Mouse (Mus musculus) hematopoietic stem cell, adult 5-6 weeks (primary cell): ENCODE results near the gene Mapk7. TPM values are rescaled to one million over a fixed set of nuclear protein-coding genes. Genes with fewer than 3 reads are reported as not detected.
A peak's percentile ranks its signal among the peaks of the same experiment; 100 is the strongest.

Experiments used
- ATAC-seq, 2 experiments: fragments of 125-278 bp in 1 of 2; replicated peaks in 1 of 2; 2 replicates each; pipeline ENCODE4 v1.8.0; 2016 to 2017; ENCODE audit warnings: inconsistent platforms in 2 of 2, mild to moderate bottlenecking in 2 of 2, moderate number of reproducible peaks in 2 of 2, low read depth in 1 of 2, moderate TSS enrichment in 1 of 2; ENCODE audit not compliant: low FRiP score in 2 of 2, poor library complexity in 2 of 2, severe bottlenecking in 2 of 2, insufficient read depth in 1 of 2, low TSS enrichment in 1 of 2
- total RNA-seq: library from RNA; stranded (forward); fragments of 172-1452, 232-1000 nt; gene quantifications from 2 replicates; pipeline ENCODE4 v1.2.3, GENCODE M21; 2017

Mapk7 gene
- total RNA-seq, 1 experiment from 2014 or later = 4.2 TPM

DNA sequence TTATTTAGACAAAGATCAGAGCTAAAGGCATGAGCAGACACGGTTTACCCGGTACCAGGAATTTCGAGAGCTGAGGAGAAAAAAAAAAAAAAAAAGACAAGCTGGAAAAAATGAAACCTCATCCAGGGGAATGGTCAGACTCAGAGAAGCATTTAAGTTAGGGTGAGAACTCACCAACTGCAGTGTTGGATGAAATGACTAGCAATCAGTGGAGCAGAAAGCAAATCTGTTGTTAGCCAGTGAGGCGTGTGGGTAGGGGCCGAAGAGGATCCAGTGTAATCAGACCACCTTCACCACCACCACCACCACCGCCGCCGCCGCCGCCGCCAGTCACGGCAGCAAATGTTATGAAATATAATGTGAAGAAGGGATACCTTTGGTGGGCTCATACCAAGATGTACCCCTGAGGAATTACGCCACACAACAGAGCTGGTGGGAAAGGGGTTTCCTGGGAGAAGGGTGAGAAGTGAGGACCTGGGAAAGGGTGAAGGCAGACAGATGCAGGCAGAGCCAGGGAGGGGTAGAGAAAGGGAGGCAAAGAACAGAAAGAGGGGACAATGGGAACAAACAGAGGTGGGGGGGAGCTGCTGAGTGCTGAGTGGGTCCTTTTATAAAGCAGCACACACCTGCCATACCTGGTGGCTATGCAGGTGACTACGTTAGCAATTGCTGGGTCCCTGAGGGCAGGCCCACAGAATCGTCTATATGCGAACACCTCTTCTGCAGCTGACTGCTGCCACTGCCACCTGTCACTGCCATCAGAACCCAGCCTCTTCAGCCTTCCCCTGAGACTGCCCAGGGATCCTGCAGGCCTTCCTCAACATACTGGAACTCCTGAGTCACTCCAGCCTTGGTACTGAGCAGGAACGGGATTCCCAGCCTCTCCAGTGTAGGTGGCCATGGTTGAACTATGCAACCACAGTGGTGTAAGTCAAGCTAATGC is 16.4 kb downstream of the Mapk7 start:
- ATAC-seq = no peak

DNA sequence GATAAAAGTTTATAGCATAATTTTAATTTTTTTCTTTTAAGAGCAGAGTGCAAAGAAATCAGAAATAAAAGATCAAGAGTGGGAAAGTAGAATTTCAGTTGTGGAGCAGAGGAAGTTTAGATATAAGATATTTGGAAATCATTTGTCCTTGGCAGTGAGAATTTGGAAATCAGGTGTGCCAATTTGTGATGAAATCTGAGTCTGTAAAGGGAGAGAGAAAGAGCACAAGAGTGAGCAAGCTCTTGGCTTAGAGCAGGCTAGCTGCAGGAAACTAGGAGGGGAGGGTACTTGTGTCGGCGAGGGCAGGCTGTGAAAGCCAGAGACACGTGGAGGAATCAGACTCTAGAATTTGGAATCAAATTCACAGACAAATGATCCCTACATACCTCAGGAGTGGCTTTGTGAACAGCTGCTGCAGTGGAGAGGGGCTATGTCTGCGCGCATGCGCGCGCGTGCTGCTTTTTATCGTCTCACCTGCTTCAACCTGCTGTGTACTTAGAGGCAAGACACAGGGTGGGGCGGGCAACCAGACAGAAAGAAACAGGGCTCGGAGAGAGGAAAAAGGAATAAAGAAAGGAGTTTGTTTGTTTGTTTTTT is 17.3 kb downstream of the Mapk7 start:
- ATAC-seq = no peak

DNA sequence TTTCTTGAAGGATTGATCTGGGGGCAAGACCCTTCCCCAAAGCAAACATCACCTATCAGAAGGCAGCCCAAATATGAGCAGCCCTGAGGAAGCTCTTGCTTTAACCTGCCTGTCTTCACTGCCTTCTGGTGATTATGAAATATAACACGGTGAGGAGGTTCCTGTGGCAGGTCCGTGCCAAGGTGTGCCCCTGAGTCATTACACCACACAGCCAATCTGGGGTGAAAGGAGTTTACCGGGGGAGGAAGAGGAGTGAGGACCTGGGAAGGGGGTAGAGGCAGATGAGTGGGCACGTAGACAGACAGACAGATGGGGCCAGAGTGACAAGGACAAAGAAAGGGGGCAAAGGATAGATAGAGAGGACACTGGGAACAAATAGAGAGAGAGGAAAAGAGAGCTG is 20.6 kb downstream of the Mapk7 start:
- peak in 1 of 2 experiments; percentile 34; a peak in 1 of 4 replicates for ATAC-seq

DNA sequence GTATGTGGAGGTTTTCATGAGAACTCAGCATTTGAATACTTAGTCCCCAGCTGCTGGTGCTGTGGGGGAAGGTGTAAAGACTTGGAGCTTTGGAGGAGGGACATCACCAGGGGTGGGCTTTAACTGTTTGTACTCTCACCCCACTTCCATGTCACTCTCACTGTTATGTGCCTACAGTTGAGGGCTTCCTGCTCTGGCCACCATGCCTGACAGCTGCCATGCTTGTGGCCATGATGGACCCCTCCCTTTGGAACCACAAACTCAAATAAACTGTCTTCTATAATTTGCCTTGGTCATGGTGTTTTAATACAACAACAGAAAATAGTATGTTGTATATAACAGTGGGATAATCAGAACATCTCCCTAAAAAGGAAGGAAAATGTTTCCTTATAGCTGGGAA is 23.3 kb downstream of the Mapk7 start:
- no peak for ATAC-seq

DNA sequence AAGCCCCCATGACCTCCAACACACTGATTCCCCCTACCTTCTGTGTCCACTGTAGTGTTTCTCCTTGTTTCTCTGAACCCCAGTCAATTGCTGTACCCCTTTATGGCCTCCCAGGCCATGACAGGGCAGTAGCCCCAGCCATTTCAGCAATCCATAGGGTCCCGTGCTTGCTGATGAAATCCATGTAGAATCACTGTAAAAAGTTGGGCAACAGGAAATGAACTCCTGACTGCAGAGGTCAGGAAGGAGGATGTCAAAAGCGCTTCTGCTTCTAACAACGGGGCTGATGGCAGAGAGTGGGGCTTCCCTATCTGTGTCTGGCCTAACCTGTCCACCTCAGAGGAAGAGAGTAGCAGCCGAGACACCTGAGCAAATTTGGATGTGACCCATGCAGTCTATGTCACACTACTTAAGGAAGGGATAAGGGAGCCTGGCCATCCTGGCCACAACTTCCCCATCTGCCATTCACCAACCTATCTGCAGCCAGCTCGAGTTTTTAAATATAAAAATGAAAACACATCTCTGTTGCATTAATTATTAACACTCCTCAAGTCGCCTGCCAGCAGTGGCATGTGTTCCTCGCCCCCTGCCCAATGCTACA is 24.8 kb downstream of the Mapk7 start:
- peak; percentile 56 to 69 for ATAC-seq

DNA sequence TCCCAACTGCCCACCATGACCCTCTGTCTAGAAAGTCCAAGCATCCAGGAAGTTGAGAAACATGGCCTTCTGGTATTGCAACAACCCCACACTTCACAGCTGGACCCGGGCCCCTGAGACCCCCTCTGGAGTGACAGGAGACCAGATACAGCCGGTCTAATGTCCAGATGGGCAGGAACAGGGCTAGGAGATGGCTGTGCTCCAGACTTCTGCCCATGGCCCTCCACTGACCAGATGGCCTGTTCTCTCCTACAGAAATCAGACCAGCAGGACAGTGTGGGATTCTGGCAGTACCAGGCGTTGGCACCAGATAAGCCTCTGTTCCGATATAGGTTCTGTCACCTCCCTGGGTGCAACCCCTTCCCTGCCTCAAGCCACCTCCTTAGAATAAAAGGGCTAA is 25.7 kb downstream of the Mapk7 start:
- ATAC-seq = no peak

DNA sequence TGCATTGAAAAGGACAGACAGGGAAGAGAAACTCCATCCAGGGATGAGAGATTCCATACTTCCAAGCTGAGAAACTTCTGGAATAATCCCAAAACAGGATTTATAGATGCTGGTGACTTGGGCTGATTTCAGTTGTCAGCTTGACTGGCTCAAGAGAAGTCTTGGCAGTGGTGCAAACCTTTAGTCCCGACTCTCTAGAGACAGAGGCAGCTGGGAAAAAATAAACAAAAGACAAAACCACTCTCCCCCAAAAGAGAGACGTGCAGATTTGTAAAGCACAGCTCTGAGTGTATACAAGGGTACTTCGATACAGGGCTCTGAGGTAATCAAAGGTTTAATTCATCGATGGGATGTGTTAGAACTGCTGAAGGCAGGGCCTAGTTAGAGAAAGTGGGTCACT is 28.8 kb downstream of the Mapk7 start:
- ATAC-seq = no peak

DNA sequence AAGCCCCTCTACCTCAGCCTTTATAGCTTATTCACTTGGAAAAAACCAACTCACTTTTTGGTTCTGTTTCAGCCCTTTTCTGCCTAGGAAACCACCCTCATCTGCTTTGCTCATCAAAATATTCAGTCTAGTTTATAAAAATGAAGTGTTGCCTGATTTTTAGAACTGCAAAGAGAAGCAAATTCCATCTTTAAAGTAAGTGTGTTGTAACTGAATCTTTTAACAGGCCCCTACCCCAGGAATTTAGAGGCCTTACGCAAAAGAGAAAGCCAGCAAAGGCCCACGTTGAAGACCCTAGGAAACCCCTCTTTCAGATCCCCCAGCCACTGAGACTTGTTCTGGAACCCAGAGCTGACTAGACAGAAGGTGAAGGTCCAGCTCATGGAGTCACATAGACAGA is 30.1 kb downstream of the Mapk7 start:
- ATAC-seq = no peak

DNA sequence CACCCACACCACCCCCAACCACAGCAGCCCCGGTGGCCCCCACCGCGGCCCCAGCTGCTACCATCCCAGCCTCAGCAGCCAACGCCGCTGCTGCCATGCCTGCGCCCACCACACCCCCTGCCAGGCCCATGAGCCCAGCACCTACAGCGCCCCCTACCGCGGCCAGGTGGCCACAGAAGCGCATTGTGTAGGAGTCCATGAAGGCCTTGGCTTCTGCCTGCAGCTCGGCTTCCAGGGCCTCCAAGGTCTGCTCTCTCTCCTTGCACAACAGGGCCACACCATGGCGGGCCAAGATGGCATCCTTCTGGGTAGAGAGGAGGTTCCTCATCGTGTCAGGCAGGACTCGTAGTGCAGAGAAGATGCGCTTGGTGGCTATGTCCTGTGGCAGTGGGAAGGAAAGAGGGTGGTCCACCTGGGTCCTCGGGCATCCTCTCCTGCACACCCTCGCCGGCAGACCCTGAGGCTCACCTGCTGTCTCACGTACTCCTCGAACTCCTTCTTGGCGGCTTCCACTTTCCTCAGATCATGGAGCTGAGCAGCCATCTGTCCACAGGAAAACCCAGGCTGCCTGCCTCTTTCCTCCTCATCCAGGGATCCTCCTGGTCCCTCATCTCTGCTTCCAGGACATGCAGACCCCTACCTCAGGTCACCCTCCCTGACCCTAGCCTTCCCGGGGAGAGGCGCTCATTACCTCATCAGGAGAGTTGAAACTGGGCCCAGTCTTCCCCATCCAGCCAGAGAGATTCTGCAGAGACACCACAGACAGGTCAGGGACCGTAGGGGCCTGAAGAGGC is 44.5 kb downstream of the Mapk7 start:
- ATAC-seq = no peak

DNA sequence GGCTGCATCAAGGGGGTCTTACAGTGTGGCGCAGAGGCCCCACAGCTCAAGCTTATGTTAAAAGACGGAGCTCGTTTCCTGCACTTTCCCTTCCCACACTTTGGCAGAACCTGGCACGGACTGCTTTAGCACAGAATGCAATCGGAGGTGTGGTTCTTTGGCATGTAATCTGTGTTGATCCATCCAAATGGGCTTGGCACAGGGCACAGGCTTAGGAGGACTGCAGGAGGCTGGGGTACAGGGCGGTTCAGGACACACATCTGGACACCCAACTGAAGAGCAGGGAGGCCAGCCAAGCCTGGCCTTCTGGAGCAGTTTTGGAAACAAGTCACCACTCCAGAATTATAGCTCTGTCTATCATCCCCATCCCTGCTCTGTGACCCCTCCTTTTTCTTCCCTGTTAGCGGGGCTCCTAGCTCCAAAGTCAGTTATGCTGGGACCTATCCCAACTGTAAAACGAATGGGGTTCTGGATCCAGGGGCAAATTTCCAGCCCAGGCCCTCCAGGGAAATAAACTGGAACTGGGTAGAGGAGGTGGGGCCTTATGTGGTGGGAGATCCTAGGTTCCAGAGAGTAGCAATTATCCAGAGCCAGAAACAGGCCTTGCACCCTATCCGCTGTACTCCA is 45.5 kb downstream of the Mapk7 start:
- ATAC-seq = no peak

DNA sequence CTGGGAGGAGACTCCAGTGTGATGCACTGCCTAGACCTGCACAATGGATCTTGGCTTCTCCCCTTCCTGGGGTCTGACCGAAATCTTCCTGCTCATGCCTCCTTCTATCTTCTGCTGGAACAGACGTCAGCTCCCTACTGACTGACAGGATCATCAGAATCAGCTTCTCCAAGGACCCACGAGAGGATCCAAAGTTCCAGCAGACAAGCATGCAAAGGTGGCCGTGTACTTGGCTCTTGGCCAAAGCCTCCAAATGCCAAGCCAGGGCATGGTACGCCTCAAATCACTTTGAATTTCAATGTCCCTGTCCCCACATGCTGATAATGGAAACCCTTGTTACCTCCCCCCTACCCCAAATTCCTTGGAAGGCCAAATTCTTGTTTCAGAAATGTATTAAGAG is 46.2 kb downstream of the Mapk7 start:
- no peak for ATAC-seq

DNA sequence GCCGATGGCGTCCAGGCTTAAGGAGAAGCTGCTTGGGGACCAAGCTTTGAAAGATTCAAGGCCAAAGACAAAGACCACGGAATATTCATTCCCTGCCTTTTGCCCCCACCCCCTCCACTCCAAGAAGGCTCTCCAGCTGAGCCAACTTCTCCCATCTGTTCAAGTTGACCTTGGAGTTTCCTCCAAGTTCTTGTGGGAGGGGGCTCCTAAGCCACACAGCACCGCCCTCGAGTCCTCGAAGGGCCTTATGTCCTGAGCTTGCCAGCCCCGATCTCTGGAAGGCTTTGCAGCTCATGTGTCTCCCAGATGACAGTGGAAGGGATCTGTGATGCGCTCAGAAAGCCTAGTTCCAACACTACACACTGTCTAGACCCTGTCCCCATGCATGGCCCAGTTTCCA is 46.9 kb downstream of the Mapk7 start:
- ATAC-seq = no peak

DNA sequence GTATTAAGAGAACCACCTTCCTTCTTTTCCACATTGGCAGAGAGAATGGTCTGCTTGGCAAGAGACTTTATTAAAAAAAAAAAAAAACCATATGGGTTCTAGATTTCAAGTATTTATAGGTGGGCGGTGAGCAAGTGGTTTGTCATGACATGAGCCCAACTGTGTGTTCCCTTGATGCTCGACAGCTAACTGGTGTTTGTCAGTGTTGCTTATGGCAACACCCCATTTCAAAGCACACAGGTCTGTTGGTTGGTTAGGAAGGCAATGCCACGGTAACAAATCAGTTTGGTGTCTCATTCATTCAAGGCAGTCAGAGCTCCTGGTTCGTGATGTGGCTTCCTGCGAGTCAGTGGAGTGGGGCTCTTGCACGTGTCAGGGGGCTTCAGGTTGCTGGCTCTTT is 50.4 kb downstream of the Mapk7 start:
- no peak for ATAC-seq

DNA sequence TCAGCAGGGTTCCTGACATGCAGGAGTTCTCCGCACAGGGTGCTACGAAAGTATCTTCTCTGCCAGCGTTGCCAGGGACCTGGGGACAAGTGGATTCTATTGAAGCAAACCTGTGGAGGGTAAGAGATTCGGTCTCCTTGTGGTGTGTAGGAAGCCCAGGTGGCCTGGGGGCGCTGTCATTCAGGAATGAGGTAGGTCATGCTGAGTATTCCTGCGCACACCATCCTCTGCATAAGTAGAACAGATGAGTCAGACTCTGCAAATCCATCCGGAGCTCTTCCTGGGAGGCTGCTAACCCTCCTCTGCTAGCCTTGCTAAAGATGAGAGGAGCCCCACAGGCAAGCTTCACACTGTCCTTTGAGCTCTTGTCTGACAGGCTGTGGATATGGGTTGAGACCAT is 52.5 kb downstream of the Mapk7 start:
- ATAC-seq = no peak

DNA sequence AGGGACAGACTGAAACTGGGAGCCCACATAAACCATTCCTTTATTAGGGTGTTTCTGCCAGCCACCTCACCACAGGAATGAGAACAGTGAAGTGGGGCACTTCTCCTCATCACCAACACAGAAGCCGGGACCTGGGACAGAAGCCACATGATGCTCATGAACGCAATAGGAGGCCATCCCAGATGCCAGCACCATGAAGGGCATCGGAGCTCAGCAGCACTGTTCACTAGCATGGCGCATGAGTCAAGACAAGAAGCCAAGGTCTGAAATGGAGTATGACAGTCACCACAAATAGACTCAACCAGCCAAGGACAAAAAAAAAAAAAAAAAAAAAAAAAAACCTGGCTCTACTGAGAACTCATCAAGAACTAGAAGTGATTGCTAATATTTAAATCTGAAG is 53.8 kb downstream of the Mapk7 start:
- ATAC-seq = no peak

DNA sequence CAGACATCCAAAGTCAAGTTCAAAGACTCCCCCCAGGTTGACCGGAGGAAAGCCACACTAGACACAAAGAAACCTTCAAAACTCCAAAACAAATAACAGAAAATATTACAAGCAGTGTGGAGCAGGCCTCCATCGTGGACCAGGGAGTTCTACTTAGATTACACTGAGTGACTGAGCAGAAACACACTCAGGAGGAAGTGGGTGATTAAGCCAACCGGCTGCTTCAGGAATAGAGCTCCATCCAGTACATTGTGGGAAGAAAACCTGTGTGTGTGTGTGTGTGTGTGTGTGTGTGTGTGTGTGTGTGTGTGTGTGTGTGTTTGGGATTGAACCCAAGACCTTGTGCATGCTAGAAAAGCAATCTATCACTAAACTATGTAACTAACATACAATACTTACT is 55.0 kb downstream of the Mapk7 start:
- ATAC-seq = no peak; a peak in 1 of 4 replicates
